Mouse (Mus musculus) cortical plate, adult 2 months (tissue): Measurements from ENCODE around the gene Sstr4.

ENCODE experiments used
- CTCF ChIP-seq: fragments of 200-500 bp; IDR thresholded peaks from 2 replicates; pipeline ENCODE4 v1.5.1; 2011; ENCODE audit warnings: mild to moderate bottlenecking, control low read depth, low read length; ENCODE audit not compliant: insufficient read depth; ENCODE audit errors: extremely low read depth
- POLR2A ChIP-seq: fragments of 200-500 bp; IDR thresholded peaks from 2 replicates; pipeline ENCODE4 v1.6.1; 2011; ENCODE audit warnings: mild to moderate bottlenecking, low read length, control low read depth; ENCODE audit not compliant: insufficient read depth; ENCODE audit errors: extremely low read depth

DNA sequence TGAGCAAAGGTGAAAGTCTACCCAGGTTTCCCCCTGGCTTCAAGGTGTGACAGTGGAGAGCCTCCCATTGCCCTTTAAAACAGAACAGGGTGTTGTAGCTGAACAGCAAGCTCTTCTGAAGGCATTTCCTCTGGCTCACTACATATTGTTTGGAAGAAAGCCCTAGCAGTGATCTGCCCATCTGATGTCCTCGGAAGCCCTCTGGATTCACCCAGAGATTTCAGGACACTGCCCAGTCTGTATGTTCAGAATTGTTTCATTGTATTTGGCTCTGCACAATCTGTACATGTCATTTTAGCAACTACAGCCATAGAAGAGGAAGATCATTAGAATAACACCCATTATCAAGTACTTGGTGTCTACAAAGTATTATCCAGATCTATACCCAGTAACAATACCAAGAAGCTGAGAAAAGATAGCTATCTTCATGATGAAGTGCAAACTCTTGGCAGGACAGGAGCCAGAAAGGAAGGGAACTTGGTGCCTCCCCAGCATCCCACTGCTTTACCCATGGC lies 15.2 kb upstream of the Sstr4 start:
- TF ChIP-seq POLR2A (no peak), CTCF (no peak)
